Mouse (Mus musculus): ENCODE data around the gene Mad1l1. TPM values are rescaled to one million over a fixed set of nuclear protein-coding genes. Genes with fewer than 3 reads are reported as not detected.

Mad1l1 gene
- polyA plus RNA-seq, 1 experiment = 51.5 TPM

DNA sequence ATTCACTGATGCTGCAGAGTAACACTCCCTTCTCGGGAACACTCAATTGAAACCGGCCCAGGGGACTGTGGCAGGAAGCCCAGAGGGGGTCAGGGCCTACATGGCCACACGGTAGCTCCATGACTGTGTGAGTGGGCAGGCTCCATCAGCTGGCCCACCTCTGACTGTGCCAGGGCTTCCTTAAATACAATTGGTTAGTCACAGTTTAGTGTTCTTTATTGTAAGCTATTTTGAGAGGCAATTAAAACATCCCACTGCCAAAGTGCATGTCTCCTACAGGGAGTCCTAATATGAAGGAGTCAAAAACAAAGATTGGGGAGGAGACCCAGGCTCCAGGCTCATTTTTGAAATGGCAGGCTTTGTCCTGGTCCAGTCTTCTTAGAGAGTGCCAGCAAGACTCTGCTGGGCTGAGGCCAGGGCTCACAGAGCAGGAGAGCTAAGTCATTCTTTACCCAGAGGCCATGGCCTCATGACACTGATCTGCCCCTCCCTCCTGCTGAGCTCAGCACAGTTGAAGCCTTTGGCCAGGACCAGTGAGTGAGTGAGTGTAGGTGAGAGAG, 297.3 kb downstream of the Mad1l1 start:
- H3K79me2 ChIP-seq (ENCODE audit: control insufficient read depth, insufficient read depth) = no peaks in the 10 kb centered on the region
- H3K4me3 ChIP-seq (ENCODE audit: insufficient read depth, poor library complexity, severe bottlenecking) = no peak overlapping the region
- TF ChIP-seq MYOD1 (IDR thresholded peaks at IDR 0.05; ENCODE audit: control insufficient read depth, insufficient read length, low read depth) (no peak), MYOG (IDR thresholded peaks at IDR 0.05; ENCODE audit: control insufficient read depth, extremely low read depth, insufficient read length) (no peak), USF1 (IDR thresholded peaks at IDR 0.05; ENCODE audit: low read depth) (no peak), CTCF (IDR thresholded peaks at IDR 0.05; ENCODE audit: control insufficient read depth, insufficient read depth, insufficient read length) (no peak), FOSL1 (IDR thresholded peaks at IDR 0.05; ENCODE audit: insufficient read depth, low read length, poor library complexity, severe bottlenecking) (no peak), MAX (IDR thresholded peaks at IDR 0.05) (no peak), CEBPB (IDR thresholded peaks at IDR 0.05; ENCODE audit: low read depth) (no peak)
- no peaks in the 10 kb centered on the region for H3K27me3 ChIP-seq (ENCODE audit: control insufficient read depth, insufficient read depth, insufficient read length)
- no peak overlapping the region for H3ac ChIP-seq (ENCODE audit: control insufficient read depth, insufficient read length, low read depth)
- H3K79me3 ChIP-seq (ENCODE audit: low read depth) = no peaks in the 10 kb centered on the region
- no peaks in the 10 kb centered on the region for H3K36me3 ChIP-seq (ENCODE audit: control insufficient read depth, insufficient read depth)

DNA sequence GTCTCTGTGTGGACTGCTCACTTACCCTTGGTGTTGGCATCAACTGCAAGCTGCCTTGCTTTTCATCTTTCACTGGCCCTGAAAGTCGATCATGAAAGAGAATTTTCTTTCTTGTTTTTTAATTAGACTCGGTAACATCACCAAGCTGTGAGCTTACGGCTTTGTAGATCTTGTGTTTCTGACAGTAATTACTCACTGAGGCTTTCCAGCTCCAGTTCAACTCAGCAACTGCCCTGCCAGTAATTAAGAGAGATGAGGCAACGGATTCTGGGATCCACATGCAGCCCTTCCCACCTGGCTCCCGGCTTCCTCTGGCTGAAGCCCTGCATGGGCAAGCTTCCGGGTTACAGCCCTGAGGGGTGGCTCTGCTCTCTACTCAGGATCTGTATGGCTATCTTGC, 298.5 kb downstream of the Mad1l1 start:
- Histone ChIP-seq H3ac (ENCODE audit: control insufficient read depth, insufficient read length, low read depth) (no peak overlapping the region), H3K79me2 (ENCODE audit: control insufficient read depth, insufficient read depth) (no peaks in the 10 kb centered on the region), H3K27me3 (ENCODE audit: control insufficient read depth, insufficient read depth, insufficient read length) (no peaks in the 10 kb centered on the region), H3K79me3 (ENCODE audit: low read depth) (no peaks in the 10 kb centered on the region), H3K36me3 (ENCODE audit: control insufficient read depth, insufficient read depth) (no peaks in the 10 kb centered on the region), H3K4me3 (ENCODE audit: insufficient read depth, poor library complexity, severe bottlenecking) (no peak overlapping the region)
- TF ChIP-seq FOSL1 (IDR thresholded peaks at IDR 0.05; ENCODE audit: insufficient read depth, low read length, poor library complexity, severe bottlenecking) (no peak), MYOG (IDR thresholded peaks at IDR 0.05; ENCODE audit: control insufficient read depth, extremely low read depth, insufficient read length) (no peak), MAX (IDR thresholded peaks at IDR 0.05) (no peak), CEBPB (IDR thresholded peaks at IDR 0.05; ENCODE audit: low read depth) (no peak)

DNA sequence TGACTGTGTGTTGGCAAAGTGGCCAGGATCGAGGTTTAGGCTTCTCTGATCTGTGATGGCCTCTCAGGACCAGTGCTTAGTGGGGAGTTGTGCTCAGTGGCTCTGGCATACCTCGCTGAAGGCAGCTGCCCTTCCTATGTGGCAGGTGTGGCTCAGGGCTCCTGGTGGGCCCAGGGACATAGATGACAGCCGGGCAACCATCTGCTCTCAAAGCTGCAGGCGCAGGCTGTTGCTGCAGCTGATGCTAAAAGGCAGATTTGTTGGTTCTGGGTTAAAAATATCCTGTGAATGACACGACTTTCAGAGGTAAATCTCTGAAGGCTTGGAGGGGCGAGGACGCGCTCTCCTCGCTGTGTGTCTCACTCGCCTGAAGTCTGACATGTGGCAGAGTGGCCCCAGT, 299.6 kb downstream of the Mad1l1 start:
- no peak overlapping the region for H3K4me3 ChIP-seq (ENCODE audit: insufficient read depth, poor library complexity, severe bottlenecking)
- H3ac ChIP-seq (ENCODE audit: control insufficient read depth, insufficient read length, low read depth) = no peak overlapping the region
- no peaks in the 10 kb centered on the region for H3K79me3 ChIP-seq (ENCODE audit: low read depth)
- H3K36me3 ChIP-seq (ENCODE audit: control insufficient read depth, insufficient read depth) = no peaks in the 10 kb centered on the region
- no peaks in the 10 kb centered on the region for H3K79me2 ChIP-seq (ENCODE audit: control insufficient read depth, insufficient read depth)
- TF ChIP-seq MYOG (IDR thresholded peaks at IDR 0.05; ENCODE audit: control insufficient read depth, extremely low read depth, insufficient read length) (no peak), CEBPB (IDR thresholded peaks at IDR 0.05; ENCODE audit: low read depth) (no peak), MYOD1 (IDR thresholded peaks at IDR 0.05; ENCODE audit: control insufficient read depth, insufficient read length, low read depth) (no peak)
- H3K27me3 ChIP-seq (ENCODE audit: control insufficient read depth, insufficient read depth, insufficient read length) = no peaks in the 10 kb centered on the region

DNA sequence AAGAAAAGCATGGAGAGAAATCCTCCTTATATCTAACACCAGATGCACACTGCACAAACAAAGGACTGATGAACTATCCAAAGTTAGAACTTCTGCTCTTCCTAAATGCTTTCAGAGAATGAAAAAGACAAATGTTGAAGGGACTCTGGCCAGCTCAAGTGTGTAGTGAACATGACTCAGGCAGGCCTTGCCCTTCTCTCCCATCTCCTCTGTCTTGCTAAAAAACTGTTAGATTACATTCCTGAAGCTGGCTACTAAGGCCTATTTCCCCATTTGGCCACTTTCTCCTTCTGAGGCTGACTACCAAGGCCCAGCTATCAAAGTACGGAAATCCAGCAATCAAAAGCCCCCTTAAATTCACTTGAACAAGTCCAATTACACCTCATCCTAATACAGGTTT, 301.7 kb downstream of the Mad1l1 start:
- Histone ChIP-seq H3K27me3 (ENCODE audit: control insufficient read depth, insufficient read depth, insufficient read length) (no peaks in the 10 kb centered on the region), H3K79me2 (ENCODE audit: control insufficient read depth, insufficient read depth) (no peaks in the 10 kb centered on the region), H3K79me3 (ENCODE audit: low read depth) (no peaks in the 10 kb centered on the region), H3ac (ENCODE audit: control insufficient read depth, insufficient read length, low read depth) (no peak overlapping the region), H3K4me3 (ENCODE audit: insufficient read depth, poor library complexity, severe bottlenecking) (no peak overlapping the region), H3K36me3 (ENCODE audit: control insufficient read depth, insufficient read depth) (no peaks in the 10 kb centered on the region)
- TF ChIP-seq MAX (IDR thresholded peaks at IDR 0.05) = no peak
- no peak for TF ChIP-seq FOSL1 (IDR thresholded peaks at IDR 0.05; ENCODE audit: insufficient read depth, low read length, poor library complexity, severe bottlenecking)
- TF ChIP-seq MYOG (IDR thresholded peaks at IDR 0.05; ENCODE audit: control insufficient read depth, extremely low read depth, insufficient read length) = no peak
- TF ChIP-seq USF1 (IDR thresholded peaks at IDR 0.05; ENCODE audit: low read depth) = no peak
- no peak for TF ChIP-seq MYOD1 (IDR thresholded peaks at IDR 0.05; ENCODE audit: control insufficient read depth, insufficient read length, low read depth)
- no peak for TF ChIP-seq CEBPB (IDR thresholded peaks at IDR 0.05; ENCODE audit: low read depth)
- TF ChIP-seq CTCF (IDR thresholded peaks at IDR 0.05; ENCODE audit: control insufficient read depth, insufficient read depth, insufficient read length) = no peak

DNA sequence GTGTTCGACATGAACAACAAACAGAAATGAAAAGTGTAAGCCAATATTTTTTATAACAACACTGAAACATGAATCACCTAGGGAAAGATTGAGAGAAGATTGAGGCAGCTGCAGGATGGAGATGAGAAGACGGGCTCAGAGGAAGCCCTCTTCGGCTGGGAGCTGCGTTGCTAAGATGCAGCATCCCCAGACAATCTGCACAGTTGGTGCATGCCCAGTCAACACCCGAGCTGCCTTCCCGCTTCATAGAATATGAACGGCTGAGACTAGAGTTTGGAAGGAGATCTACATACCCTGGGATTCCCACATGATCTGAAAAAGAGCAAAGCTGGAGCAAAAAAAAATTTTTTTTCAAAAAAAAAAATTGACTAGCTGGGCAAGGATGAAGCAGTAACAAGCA, 302.6 kb downstream of the Mad1l1 start:
- Histone ChIP-seq H3K79me3 (ENCODE audit: low read depth) (no peaks in the 10 kb centered on the region), H3K27me3 (ENCODE audit: control insufficient read depth, insufficient read depth, insufficient read length) (no peaks in the 10 kb centered on the region), H3K79me2 (ENCODE audit: control insufficient read depth, insufficient read depth) (no peaks in the 10 kb centered on the region), H3K36me3 (ENCODE audit: control insufficient read depth, insufficient read depth) (no peaks in the 10 kb centered on the region), H3K4me3 (ENCODE audit: insufficient read depth, poor library complexity, severe bottlenecking) (no peak overlapping the region), H3ac (ENCODE audit: control insufficient read depth, insufficient read length, low read depth) (no peak overlapping the region)
- no peak for TF ChIP-seq FOSL1 (IDR thresholded peaks at IDR 0.05; ENCODE audit: insufficient read depth, low read length, poor library complexity, severe bottlenecking)
- no peak for TF ChIP-seq MAX (IDR thresholded peaks at IDR 0.05)
- TF ChIP-seq CTCF (IDR thresholded peaks at IDR 0.05; ENCODE audit: control insufficient read depth, insufficient read depth, insufficient read length) = no peak
- no peak for TF ChIP-seq CEBPB (IDR thresholded peaks at IDR 0.05; ENCODE audit: low read depth)
- TF ChIP-seq USF1 (IDR thresholded peaks at IDR 0.05; ENCODE audit: low read depth) = no peak
- no peak for TF ChIP-seq MYOG (IDR thresholded peaks at IDR 0.05; ENCODE audit: control insufficient read depth, extremely low read depth, insufficient read length)
- no peak for TF ChIP-seq MYOD1 (IDR thresholded peaks at IDR 0.05; ENCODE audit: control insufficient read depth, insufficient read length, low read depth)

DNA sequence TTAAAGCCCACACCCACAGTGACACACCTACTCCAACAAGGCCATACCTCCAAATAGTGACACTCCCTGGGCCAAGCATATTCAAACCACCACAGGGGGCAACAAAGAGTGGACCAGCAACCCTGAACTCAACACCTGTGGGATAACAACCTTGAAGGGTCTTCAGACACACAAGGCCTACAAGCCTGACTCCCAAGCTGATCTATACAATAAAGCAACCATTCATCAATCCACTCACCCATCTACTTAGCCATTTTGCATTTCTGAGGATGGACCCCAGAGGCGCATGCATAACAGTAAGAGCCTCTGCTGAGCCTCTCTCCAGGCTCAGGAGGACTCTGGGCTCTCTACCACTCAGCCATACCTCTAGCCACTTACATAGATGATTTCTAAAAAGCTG, 304.5 kb downstream of the Mad1l1 start:
- TF ChIP-seq CEBPB (IDR thresholded peaks at IDR 0.05; ENCODE audit: low read depth) (no peak), USF1 (IDR thresholded peaks at IDR 0.05; ENCODE audit: low read depth) (no peak), MYOG (IDR thresholded peaks at IDR 0.05; ENCODE audit: control insufficient read depth, extremely low read depth, insufficient read length) (no peak), MYOD1 (IDR thresholded peaks at IDR 0.05; ENCODE audit: control insufficient read depth, insufficient read length, low read depth) (no peak), CTCF (IDR thresholded peaks at IDR 0.05; ENCODE audit: control insufficient read depth, insufficient read depth, insufficient read length) (no peak), MAX (IDR thresholded peaks at IDR 0.05) (no peak), FOSL1 (IDR thresholded peaks at IDR 0.05; ENCODE audit: insufficient read depth, low read length, poor library complexity, severe bottlenecking) (no peak)
- Histone ChIP-seq H3K36me3 (ENCODE audit: control insufficient read depth, insufficient read depth) (no peaks in the 10 kb centered on the region), H3K79me2 (ENCODE audit: control insufficient read depth, insufficient read depth) (no peaks in the 10 kb centered on the region), H3K79me3 (ENCODE audit: low read depth) (no peaks in the 10 kb centered on the region), H3K27me3 (ENCODE audit: control insufficient read depth, insufficient read depth, insufficient read length) (no peaks in the 10 kb centered on the region), H3ac (ENCODE audit: control insufficient read depth, insufficient read length, low read depth) (no peak overlapping the region), H3K4me3 (ENCODE audit: insufficient read depth, poor library complexity, severe bottlenecking) (no peak overlapping the region)

All from C2C12 (cell line).